Mouse (Mus musculus): ENCODE results near the gene Gm13088. TPM values are rescaled to one million over a fixed set of nuclear protein-coding genes. Genes with fewer than 3 reads are reported as not detected.
"Not testable (repeated sequence)": the region's sequence is repeated elsewhere in the genome, so short reads cannot be mapped to it uniquely, and the experiment has no call there.

Gene Gm13088
- total RNA-seq (2021): not detected
- long read RNA-seq, experiment 1: 0 reads
- long read RNA-seq, experiment 2: 0 reads

DNA sequence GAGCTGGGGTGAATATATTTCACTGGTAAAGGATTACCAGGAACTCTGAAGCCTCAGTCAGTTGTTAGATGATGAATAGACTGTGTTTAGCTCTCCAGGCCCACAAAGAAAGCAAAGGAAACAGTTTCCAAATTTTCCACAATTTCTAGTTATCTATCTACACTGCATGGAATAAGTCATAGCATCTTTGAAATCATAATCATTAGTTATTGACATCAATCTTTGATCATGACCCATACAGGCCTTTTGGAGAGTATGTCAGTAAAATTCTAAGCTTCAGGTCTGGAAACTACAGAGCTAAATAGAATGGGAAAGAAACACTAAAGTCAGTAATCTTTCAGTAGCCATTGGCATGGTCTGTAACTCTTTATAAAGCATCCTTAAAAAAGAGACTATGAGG, at the start of gene Gm13088:
TSS of gene Gm13088 (minus strand) at position 101 of the 400 bp plus-strand sequence.
- not testable (repeated sequence) for DNase-seq (ENCODE audit: low spot score in 2 of 2)

DNA sequence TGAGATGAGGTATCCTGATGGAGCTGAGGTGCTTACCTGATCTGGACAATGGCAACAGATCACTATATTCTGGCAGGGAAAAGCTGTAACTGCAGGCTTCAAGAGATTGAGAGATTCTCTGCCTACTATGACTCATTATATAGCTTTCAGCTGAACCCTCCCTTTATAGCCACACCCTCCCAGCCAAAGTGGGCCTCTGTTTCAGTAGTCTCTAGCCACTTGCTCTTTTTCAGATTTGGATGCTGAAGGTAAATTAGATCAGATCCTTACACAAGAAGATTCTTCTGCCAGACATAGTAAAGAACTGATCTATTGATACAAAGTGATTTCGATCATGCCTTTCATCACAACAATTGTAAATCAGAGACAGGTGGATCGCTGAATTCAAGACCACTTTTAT, 45.6 kb upstream of the Gm13088 start, which contains the start of gene Gm13089:
TSS of gene Gm13089 (minus strand) at position 101 of the 400 bp plus-strand sequence.
- DNase-seq (ENCODE audit: low spot score in 2 of 2): no peak

DNA sequence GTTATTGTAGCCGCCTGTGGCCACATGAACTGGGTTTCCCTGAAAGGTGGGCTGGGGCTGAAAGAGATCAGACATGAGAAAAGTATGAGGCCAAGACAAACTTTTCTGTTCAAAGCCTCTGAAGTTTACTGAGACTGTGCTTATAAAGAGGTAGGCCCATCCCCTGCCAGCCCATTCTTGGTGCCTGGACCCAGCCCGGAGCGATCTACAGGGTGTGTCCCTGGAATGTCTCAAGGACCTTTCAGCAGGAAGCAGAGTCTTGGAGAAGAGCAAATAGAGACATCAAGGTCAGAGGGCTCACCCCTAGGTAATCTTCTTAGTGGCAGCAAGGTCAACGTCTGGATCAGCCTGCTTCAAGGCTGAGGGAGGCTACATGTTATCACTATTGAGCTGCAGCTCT, 38.9 kb downstream of the Gm13088 start:
- DNase-seq (ENCODE audit: low spot score in 2 of 2): not testable (repeated sequence)

DNA sequence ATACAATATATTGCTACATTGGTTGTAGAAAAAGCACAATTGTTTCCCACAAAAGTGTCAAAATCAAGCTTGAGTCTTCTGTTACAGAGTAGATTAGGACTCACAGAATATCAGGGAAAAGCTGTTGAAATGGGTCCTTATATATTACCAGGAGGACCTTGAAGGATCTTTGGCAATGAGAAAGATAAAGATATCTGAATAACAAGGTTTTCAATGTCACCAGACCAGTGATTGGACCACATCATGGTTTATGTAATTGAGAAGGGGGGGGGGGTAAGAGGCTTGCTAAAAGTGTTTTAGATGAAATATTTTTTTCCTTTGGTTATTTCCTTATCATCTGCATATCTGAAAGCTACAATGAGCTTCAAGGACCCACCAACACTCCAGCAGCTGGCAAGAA, 42.3 kb downstream of the Gm13088 start, which contains the start of gene Gm13083:
TSS of gene Gm13083 (plus strand) at position 301 of the 400 bp plus-strand sequence.
- DNase-seq (ENCODE audit: low spot score in 2 of 2): not testable (repeated sequence)

DNA sequence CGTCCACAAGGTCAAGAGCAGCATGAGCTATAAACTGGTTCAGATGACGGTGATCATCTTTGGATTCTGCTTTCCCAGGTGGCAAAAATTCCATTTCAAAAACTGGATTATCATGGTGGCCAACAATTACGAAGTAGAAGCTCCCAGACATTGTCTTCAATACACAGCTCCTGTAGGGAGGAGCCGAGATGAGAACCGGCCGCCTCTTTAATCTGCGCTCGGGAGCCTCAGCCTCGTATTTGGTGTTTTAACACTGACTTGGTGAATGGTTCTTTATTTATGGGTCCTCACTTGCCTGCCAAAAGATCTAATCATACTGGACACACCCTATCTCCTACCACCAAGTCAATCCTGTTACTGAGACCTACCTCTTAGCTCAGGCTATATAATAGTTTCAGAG, 45.1 kb downstream of the Gm13088 start:
- DNase-seq (ENCODE audit: low spot score in 2 of 2): not testable (repeated sequence)

Other genes starting within 250 kb of the Gm13088 start
- gene Pramef8, start 244.8 kb downstream of the Gm13088 start, total RNA-seq (2021): 10 to 100 TPM; 14.0 to 14.8 TPM
- gene Oog4, start 206.9 kb downstream of the Gm13088 start, total RNA-seq (2021): not detected
- not detected for gene Gm13043, start 145.9 kb downstream of the Gm13088 start, total RNA-seq (2021)
- not detected for gene Gm13040, start 121.3 kb downstream of the Gm13088 start, total RNA-seq (2021)
- gene BC080695, start 105.5 kb downstream of the Gm13088 start, total RNA-seq (2021): not detected
- gene Gm13057, start 105.5 kb downstream of the Gm13088 start, total RNA-seq (2021): not detected
- gene Gm13083, start 42.2 kb downstream of the Gm13088 start, total RNA-seq (2021): not detected
- gene Gm13089, start 45.5 kb upstream of the Gm13088 start, total RNA-seq (2021): not detected
- gene Gm13078, start 62.2 kb upstream of the Gm13088 start, total RNA-seq (2021): not detected
- gene Gm13023, start 132.1 kb upstream of the Gm13088 start, total RNA-seq (2021): not detected
- gene Gm13084, start 158.8 kb upstream of the Gm13088 start, total RNA-seq (2021): not detected
- not detected for gene Gm13103, start 189.3 kb upstream of the Gm13088 start, total RNA-seq (2021)
- gene Pramef6, start 243.1 kb upstream of the Gm13088 start, total RNA-seq (2021): not detected

Data from left cerebral cortex, adult 18-20 months (tissue).